Mouse (Mus musculus) testis, adult 2 months (tissue): ENCODE measurements around the gene Tceanc2. TPM values are rescaled to one million over a fixed set of nuclear protein-coding genes. Genes with fewer than 3 reads are reported as not detected.

Experiments
- H3K27ac ChIP-seq: fragments of 200-500 bp; 2 replicates; pipeline ENCODE4 v1.5.1; 2012; ENCODE audit warnings: low read depth, low read length; ENCODE audit not compliant: control insufficient read depth, insufficient read depth
- H3K27me3 ChIP-seq: fragments of 200-500 bp; 2 replicates; pipeline ENCODE4 v1.6.1; 2012; ENCODE audit warnings: mild to moderate bottlenecking, low read length, moderate library complexity; ENCODE audit not compliant: control insufficient read depth, insufficient read depth
- H3K36me3 ChIP-seq: fragments of 200-500 bp; 2 replicates; pipeline ENCODE4 v1.6.1; 2012; ENCODE audit warnings: mild to moderate bottlenecking, low read length; ENCODE audit not compliant: control insufficient read depth, insufficient read depth
- H3K4me1 ChIP-seq: fragments of 200-500 bp; 2 replicates; pipeline ENCODE4 v1.6.1; 2012; ENCODE audit warnings: low read length; ENCODE audit not compliant: control insufficient read depth, insufficient read depth
- H3K4me3 ChIP-seq: fragments of 200-500 bp; 2 replicates; pipeline ENCODE4 v1.5.1; 2012; ENCODE audit warnings: low read depth, mild to moderate bottlenecking, low read length, moderate library complexity, mixed read lengths; ENCODE audit not compliant: control insufficient read depth
- CTCF ChIP-seq: fragments of 200-500 bp; IDR thresholded peaks from 2 replicates; pipeline ENCODE4 v1.5.1; 2012; ENCODE audit warnings: low read depth, mild to moderate bottlenecking, inconsistent platforms, low read length, moderate library complexity; ENCODE audit not compliant: control insufficient read depth, insufficient read depth, insufficient replicate concordance
- POLR2A ChIP-seq: fragments of 200-500 bp; IDR thresholded peaks from 2 replicates; pipeline ENCODE4 v1.6.1; 2012; ENCODE audit warnings: low read depth, mild to moderate bottlenecking, inconsistent platforms, low read length, moderate library complexity; ENCODE audit not compliant: control insufficient read depth
- polyA plus RNA-seq: library from polyadenylated mRNA; depleted of rRNA; stranded (reverse); fragments of >200 nt; gene quantifications from 2 replicates; pipeline ENCODE4 v1.2.3, GENCODE M21; 2012

Tceanc2 gene
- polyA plus RNA-seq, 1 experiment: 11.0 TPM

DNA sequence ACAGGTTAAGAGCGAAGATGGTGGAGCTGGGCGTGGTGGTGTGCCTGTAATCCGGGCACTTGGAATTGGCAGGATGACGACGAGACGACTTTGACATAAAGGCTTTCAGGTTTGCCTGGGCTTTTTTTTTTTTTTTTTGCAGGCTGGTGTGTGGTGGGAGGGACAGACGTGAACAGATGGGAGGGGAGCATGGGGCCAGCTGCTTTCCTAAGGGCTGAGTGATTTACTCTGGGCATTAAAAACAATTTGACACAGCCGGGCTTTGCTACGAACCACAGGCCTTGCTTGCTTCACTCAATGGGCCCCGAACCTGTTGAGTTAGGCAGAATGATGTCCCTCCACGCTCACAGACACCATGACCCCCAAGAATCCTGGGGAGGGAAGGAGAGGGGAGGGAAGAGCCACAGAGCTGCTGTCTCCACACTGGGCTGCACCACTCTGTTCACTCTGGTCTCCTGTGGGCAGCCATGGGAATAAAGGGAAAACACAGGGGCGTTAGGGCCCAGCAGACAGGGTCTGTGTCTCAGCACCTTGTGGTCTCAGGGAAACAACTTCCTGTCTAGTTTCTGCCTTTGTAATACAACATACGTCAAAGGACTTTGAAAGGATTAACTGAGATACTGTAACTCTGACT, 51.9 kb downstream of the Tceanc2 start:
- TF ChIP-seq POLR2A: no peak
- no peak for TF ChIP-seq CTCF
- 0 out of 2 replicates have a peak, but pooled peaks cover 2% of the 10 kb centered on the region for H3K4me1 ChIP-seq
- H3K36me3 ChIP-seq: no peaks in the 10 kb centered on the region
- H3K27ac ChIP-seq: no peak overlapping the region
- no peak overlapping the region for H3K4me3 ChIP-seq
- no peaks in the 10 kb centered on the region for H3K27me3 ChIP-seq

DNA sequence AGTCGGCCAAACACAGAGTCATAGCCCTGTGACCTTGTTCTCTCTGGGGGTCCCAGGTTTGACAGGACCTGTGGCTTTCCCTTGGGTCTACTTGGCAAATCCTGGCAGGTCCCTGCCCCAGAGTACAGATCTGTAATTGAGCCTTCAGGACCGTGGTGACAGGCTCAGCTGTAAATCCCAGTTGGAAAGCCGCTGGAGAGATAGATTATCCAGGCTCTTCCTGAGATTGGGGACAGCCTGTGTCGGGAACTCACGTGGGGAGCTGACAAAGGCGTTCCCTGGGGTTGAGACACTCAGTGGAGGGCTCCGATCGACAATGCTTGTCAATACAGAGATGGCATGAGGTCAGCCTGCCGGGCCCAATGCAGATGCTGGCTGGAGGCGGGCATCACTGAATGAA, 52.5 kb downstream of the Tceanc2 start:
- H3K4me1 ChIP-seq: 0 out of 2 replicates have a peak, but pooled peaks cover 2% of the 10 kb centered on the region
- H3K4me3 ChIP-seq: no peak overlapping the region
- TF ChIP-seq CTCF: no peak
- TF ChIP-seq POLR2A: no peak
- H3K36me3 ChIP-seq: no peaks in the 10 kb centered on the region
- no peak overlapping the region for H3K27ac ChIP-seq
- H3K27me3 ChIP-seq: no peaks in the 10 kb centered on the region

DNA sequence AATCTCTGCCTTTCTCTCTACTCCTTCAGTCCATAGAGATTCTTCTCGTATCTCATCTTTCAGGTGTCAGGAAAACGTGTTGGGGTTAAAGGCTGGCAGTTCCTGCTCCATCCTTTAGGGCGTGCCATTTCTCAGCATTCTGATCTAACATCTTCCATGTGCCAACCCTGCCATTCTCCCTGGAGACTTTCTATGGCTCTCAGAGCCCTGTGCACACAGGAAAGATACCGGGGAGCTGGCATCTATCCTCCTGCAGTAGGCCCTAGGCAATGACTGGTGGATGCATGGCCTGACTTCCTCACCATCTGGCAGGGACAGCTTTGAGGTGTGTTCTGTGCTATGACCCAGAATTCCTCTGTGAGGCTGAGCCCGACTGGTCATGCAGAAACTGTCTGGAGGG, 53.8 kb downstream of the Tceanc2 start:
- Histone ChIP-seq H3K27ac (no peak overlapping the region), H3K4me3 (no peak overlapping the region), H3K4me1 (peaks cover 2% of the 10 kb centered on the region; the same call in 1 of the 2 replicates), H3K27me3 (no peaks in the 10 kb centered on the region), H3K36me3 (no peaks in the 10 kb centered on the region)
- TF ChIP-seq CTCF (no peak), POLR2A (no peak)

DNA sequence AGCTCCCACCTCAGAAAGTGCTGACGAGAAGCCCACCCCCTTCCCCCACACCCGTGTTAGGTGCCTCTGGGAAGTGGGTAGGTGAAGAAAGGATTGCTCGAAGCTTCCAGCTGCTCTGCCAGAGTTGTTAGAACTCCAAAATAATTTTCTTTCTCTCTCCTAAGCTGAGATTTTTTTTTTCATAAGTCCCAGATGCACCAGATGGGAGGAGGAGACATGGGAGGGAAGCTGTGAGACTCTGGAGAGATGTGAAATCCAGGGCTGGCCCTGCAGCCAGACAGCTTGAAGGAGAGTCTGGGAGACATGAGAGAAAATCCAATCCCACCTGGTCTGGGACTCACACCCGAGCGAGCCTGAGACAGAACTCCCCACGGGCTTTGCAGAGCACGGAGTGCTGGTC, 54.5 kb downstream of the Tceanc2 start:
- Histone ChIP-seq H3K36me3 (no peaks in the 10 kb centered on the region), H3K27ac (no peak overlapping the region), H3K27me3 (no peaks in the 10 kb centered on the region), H3K4me3 (no peak overlapping the region), H3K4me1 (peaks cover 2% of the 10 kb centered on the region; the same call in 1 of the 2 replicates)
- TF ChIP-seq POLR2A: no peak
- no peak for TF ChIP-seq CTCF

DNA sequence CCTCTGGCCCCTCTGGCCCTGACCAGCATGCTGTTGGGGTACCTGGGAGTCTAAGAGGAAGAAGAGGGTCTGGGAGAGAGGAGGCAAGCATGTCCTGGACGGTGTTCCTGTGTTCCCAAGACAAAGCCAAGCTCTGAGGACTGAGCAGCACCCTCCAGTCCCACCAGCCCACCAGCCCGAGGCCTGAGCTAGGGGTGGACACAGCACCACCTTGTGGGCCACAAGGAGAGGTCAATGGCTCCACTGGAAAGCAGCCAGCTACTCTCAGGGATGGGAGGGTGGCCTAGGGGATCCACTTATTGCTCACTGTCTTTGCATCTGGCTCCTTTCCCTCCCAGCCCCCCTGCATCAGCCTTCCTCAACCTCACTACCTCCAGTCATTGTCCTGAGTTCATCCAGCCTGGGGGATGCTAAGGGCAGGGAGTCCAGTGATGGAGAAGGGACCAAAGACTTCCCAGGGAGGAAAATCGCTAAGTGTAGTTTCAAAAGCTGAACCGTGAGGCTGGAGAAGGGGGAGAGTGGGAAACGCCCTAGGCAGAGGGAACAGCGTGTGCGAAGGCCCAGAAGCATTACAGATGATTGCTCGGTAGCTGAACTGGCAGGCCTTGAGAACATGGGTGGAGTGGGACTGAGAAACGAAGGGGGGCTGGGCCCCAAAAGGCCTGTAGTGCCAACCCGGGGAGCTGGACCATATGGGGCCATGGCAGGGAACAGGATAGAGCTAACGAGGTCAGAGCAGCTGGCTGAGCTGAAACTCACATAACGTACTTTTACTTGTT, 57.6 kb downstream of the Tceanc2 start:
- Histone ChIP-seq H3K27ac (no peak overlapping the region), H3K4me3 (no peak overlapping the region), H3K4me1 (no peaks in the 10 kb centered on the region; the same call in 1 of the 2 replicates), H3K36me3 (no peaks in the 10 kb centered on the region), H3K27me3 (no peaks in the 10 kb centered on the region)
- TF ChIP-seq CTCF: no peak; the same call in 1 of the 2 replicates
- TF ChIP-seq POLR2A: no peak

DNA sequence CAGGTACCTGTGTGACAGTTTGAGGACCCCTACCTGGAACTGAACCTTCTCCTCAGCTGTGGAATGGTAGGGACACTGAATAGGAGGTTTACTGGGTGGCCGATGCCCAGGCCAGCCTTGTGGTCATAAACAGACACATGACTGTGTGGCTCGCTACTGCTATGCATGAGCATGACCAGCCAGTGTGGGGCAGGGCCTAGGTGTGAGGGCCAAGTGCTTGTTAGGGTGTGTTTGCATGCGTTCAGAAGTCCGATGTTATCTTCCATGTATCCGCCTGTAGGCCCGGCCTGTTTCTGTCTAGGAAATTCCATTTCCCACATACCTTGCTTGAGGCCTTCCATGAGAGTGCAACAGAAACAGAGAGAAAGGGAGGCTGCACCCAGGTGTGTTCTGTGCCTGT, 58.2 kb downstream of the Tceanc2 start:
- Histone ChIP-seq H3K36me3 (no peaks in the 10 kb centered on the region), H3K27me3 (no peaks in the 10 kb centered on the region), H3K27ac (no peak overlapping the region), H3K4me1 (no peaks in the 10 kb centered on the region; the same call in 1 of the 2 replicates), H3K4me3 (no peak overlapping the region)
- TF ChIP-seq CTCF: no peak

DNA sequence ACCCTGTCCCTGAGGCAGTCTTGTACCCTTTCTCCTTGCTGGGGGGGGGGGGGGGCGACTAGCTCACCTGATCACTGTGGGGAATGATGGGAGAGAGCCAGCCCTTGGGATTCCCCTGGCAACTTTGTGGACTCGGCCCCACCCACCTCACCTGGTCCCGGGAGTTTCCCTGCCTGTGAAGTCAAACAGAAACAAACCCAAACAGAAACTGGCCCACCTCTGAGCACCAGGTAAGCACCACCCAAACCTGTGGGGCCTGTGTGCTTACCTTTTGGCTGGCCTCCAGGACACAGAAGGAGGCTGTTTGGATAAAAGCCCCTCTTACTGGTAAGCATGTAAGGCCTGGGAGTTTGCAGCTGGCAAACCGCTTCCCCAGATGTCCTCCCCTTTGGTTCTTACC, 59.9 kb downstream of the Tceanc2 start:
- Histone ChIP-seq H3K4me3 (no peak overlapping the region), H3K4me1 (no peaks in the 10 kb centered on the region; the same call in 1 of the 2 replicates), H3K36me3 (no peaks in the 10 kb centered on the region), H3K27ac (no peak overlapping the region), H3K27me3 (no peaks in the 10 kb centered on the region)
- no peak for TF ChIP-seq POLR2A
- no peak for TF ChIP-seq CTCF
